Mouse (Mus musculus): ENCODE measurements around the gene Ssbp2. TPM values are rescaled to one million over a fixed set of nuclear protein-coding genes. Genes with fewer than 3 reads are reported as not detected.

The Ssbp2 gene
- total RNA-seq, 1 experiment from 2014 or later = 108 TPM

DNA sequence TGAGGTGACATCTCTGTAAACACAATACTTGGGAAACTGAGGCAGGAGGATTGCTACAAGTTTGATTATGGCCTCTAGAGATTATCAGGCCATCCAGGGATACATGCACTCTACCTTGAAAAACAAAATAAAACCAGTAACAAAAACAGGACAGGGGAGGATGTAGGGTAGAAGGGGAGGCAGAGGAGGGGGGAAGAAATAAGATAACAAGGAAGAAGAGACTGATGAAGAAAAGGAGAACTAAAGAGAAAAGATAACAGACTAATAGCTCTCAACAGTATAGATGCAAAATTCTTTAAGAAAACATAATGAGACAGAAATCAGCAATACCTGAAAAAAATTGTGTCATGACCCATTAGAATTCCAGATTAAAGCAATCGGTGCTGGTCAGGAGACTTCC, 277.1 kb downstream of the Ssbp2 start:
- no peak for ATAC-seq (replicated peaks in 1 of 2; ENCODE audit: insufficient read depth in 1 of 2, low FRiP score in 2 of 2, low TSS enrichment in 1 of 2, low read depth in 1 of 2, poor library complexity in 2 of 2, severe bottlenecking in 2 of 2)

DNA sequence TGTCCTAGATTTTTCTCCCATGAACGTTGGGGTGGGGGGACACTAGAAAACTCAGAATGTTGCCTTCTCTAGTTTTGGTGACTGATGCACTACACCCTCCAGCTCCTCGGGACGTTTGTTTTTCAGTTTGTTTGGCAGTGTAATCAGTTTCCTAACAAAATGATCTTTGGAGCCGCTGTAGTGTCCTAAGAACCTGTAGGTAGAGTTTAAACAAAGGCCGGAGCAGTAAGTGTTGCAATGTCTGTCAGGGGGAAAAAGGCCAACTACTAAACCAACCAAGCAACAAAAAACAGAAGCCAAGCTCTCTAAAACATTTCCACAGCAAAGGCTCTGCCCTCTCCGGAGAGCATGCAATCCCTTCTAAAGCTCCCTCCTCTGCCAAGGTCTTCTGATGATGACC, 280.8 kb downstream of the Ssbp2 start:
- ATAC-seq (replicated peaks in 1 of 2; ENCODE audit: insufficient read depth in 1 of 2, low FRiP score in 2 of 2, low TSS enrichment in 1 of 2, low read depth in 1 of 2, poor library complexity in 2 of 2, severe bottlenecking in 2 of 2) = no peak

DNA sequence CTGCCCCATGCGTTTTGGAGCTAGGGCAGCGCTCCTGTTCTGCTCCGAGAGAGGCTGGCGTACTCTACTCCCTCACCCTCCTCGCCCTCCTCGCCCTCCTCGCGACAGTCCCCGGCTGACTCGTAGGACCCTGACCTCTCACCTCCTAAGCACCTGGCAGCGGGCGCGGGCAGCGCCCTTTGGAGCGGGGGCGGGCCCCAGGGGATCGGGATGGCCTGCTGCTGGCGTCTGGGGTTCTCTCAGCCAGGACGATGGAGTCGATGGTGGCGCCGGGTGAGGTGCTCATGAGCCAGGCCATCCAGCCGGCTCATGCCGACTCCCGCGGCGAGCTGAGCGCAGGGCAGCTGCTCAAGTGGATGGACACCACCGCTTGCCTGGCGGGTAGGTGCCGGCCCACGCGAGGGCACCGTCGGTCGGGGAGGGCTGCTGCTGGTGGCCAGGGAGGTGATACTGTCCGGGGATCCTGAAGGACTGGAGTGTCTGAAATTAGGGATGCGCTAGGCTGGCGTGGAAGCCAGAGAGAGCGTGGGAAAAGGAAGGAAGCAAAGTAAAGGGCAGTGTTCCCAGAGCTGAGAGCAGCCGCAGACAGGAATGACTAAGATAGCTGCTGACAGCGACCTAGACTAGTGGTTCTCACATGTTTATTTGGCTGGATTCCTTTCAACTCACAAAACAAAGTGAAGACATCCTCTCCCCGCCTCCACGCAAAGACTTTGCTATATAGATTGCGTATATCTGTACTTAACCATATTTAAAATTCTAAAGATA, 281.4 kb downstream of the Ssbp2 start, which contains the start of gene Acot12:
Acot12 (plus strand) TSS at position 233 of the 768 bp plus-strand sequence.
- ATAC-seq (replicated peaks in 1 of 2; ENCODE audit: insufficient read depth in 1 of 2, low FRiP score in 2 of 2, low TSS enrichment in 1 of 2, low read depth in 1 of 2, poor library complexity in 2 of 2, severe bottlenecking in 2 of 2) = peak; percentile 45 to 46

DNA sequence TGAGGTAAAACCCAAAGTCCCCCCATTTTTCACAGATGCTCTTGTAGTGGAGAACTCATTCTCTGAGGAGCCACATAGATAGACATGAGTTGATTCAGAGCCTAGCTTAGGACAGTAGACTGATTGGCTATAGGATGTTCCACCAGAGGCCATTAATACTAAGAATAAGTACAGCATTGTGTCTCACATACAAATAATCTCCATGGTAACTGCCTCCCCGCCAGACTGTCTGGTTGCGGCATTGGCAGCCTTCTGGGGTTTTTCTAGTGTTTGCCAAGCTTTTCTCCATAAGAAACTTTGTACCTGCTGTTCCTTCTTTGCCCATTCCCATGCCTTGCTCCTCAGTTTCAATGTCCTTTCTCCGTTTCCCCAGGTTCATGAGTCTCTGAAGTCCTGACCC, 283.1 kb downstream of the Ssbp2 start:
- no peak for ATAC-seq (replicated peaks in 1 of 2; ENCODE audit: insufficient read depth in 1 of 2, low FRiP score in 2 of 2, low TSS enrichment in 1 of 2, low read depth in 1 of 2, poor library complexity in 2 of 2, severe bottlenecking in 2 of 2)

DNA sequence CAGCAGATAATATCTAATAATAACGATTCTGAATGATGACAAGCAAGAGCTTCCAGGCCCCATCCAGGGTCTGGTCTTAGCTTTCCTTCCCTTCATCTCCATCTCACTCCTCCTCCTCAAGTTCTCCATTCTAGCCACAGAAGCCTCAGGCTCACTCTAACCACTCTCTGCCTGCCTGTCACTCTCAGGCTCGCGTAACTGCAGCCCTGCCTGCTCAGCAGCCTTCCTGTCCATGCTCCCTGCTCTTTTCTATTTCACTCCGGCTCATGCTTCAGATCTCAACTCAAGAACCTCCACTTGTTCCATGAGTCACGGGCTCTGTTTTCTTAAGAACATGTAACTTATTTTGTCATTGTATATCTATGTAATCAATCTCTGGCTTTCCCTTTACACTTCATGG, 286.4 kb downstream of the Ssbp2 start:
- ATAC-seq (replicated peaks in 1 of 2; ENCODE audit: insufficient read depth in 1 of 2, low FRiP score in 2 of 2, low TSS enrichment in 1 of 2, low read depth in 1 of 2, poor library complexity in 2 of 2, severe bottlenecking in 2 of 2) = peak in 1 of 2 experiments; percentile 59; a peak in 1 of 4 replicates

DNA sequence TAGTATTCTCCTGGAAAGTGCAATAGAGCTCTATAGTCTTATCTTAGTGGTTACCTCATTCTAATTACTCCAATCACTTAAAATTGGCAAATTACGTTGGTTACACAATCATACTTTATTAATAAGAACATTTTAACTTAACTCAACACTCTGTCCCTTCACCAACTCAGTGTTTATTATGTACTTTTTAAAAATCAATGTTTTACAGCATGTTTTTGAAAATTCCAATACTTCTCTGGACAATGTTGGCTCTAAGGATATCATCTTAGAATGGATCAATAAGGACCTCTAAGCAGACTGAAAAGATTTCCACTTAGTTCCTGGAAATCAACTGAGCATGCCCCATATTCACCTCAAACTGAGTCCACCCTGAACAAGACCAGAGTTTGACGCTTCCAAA, 288.3 kb downstream of the Ssbp2 start:
- ATAC-seq (replicated peaks in 1 of 2; ENCODE audit: insufficient read depth in 1 of 2, low FRiP score in 2 of 2, low TSS enrichment in 1 of 2, low read depth in 1 of 2, poor library complexity in 2 of 2, severe bottlenecking in 2 of 2) = no peak

DNA sequence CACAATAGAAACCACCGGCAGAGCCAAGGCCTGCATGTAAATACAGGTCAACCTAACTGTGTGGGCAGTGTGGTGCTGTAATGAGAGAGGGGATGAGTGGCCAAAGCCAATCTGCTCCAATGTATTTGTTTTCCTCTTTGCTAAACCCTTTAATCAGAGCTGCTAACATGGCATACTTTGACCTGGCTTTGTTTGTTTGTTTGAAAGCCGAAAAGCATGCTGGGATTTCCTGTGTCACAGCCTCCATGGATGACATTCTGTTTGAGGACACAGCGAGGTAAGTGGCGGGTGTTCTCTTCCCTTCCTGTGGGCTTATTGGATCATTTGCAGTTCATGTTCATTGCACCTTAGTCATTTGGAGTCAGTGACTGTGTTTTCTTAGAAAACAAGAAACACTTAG, 289.9 kb downstream of the Ssbp2 start:
- no peak for ATAC-seq (replicated peaks in 1 of 2; ENCODE audit: insufficient read depth in 1 of 2, low FRiP score in 2 of 2, low TSS enrichment in 1 of 2, low read depth in 1 of 2, poor library complexity in 2 of 2, severe bottlenecking in 2 of 2)

Other genes starting within 250 kb of the Ssbp2 start
- gene Atg10, start 236.3 kb upstream of the Ssbp2 start, total RNA-seq (2017) = 11.7 and 17.8 TPM in 2 replicates

Measured in hematopoietic stem cell, adult 5-6 weeks (primary cell).